In genomic region chr1:41822742-41823141, GRCm38 (mm10) we compare ENCODE assay signal across 14 mouse cellular contexts.
"Had no signal": no experiment of that assay in that cellular context is flagged by ENCODE, and none has a peak within 500 bp of the region (broad histone marks: within the 10 kb centered on the region; RNA-seq: fewer than 3 reads in every experiment).

No protein-coding gene starts in this region.

- H3K9me3 ChIP-seq: midbrain, embryonic 10.5 days; midbrain, embryonic 13.5 days; midbrain, embryonic 15.5 days; neural tube, embryonic 12.5 days; stomach, embryonic 15.5 days had no signal

- H3K4me2 ChIP-seq: lung, embryonic 14.5 days; midbrain, embryonic 13.5 days; midbrain, embryonic 15.5 days; neural tube, embryonic 12.5 days; stomach, embryonic 15.5 days had no signal

- H3K27ac ChIP-seq: midbrain, embryonic 10.5 days; midbrain, embryonic 13.5 days; midbrain, embryonic 15.5 days; neural tube, embryonic 12.5 days; stomach, embryonic 15.5 days; stomach, postnatal 0 days had no signal

- H3K4me1 ChIP-seq: midbrain, embryonic 10.5 days; midbrain, embryonic 13.5 days; midbrain, embryonic 15.5 days; neural tube, embryonic 12.5 days; stomach, embryonic 15.5 days had no signal

- H3K36me3 ChIP-seq: midbrain, embryonic 10.5 days; midbrain, embryonic 13.5 days; midbrain, embryonic 15.5 days; neural tube, embryonic 12.5 days; stomach, embryonic 15.5 days had no signal

- H3K9ac ChIP-seq: lung, embryonic 14.5 days; midbrain, embryonic 13.5 days; midbrain, embryonic 15.5 days; neural tube, embryonic 12.5 days; stomach, embryonic 15.5 days had no signal

- ATAC-seq: midbrain, embryonic 13.5 days; midbrain, embryonic 15.5 days had no signal

- H3K4me3 ChIP-seq: midbrain, embryonic 10.5 days; midbrain, embryonic 13.5 days; midbrain, embryonic 15.5 days; neural tube, embryonic 12.5 days; stomach, embryonic 15.5 days had no signal

- DNase-seq: lung, adult 18-20 months; lung, embryonic 14.5 days; lung, postnatal 10 days; lung, postnatal 4 days; right cerebral cortex, postnatal 14 days; thymus, adult 2 months; thymus, postnatal 25 days; thymus, postnatal 4 days had no signal

- H3K27me3 ChIP-seq: midbrain, embryonic 13.5 days; midbrain, embryonic 15.5 days; neural tube, embryonic 12.5 days; stomach, embryonic 15.5 days had no signal
